Mouse (Mus musculus) spleen, adult 2 months (tissue): ENCODE measurements at regions not wholly inside any gene's neighbourhood (a gene's known extent, or its start where the extent isn't known, plus 50 kb on each side); places are given as distances from the start of the nearest gene placed in this dataset.

Source experiments
- DNase-seq, 2 experiments: peaks; one replicate each; pipeline versions ENCODE4 v3.0.0 to v3.0.0-alpha.2; 2012 to 2021; ENCODE audit warnings: low spot score in 2 of 2, low read depth in 1 of 2
- H3K27ac ChIP-seq: fragments of 200-500 bp; 2 replicates; pipeline ENCODE4 v1.5.1; 2012; ENCODE audit warnings: low read length, inconsistent platforms; ENCODE audit not compliant: insufficient read depth
- H3K27me3 ChIP-seq: fragments of 200-500 bp; 2 replicates; pipeline ENCODE4 v1.6.1; 2012; ENCODE audit warnings: mild to moderate bottlenecking, moderate library complexity, low read length, inconsistent platforms; ENCODE audit not compliant: control insufficient read depth, insufficient read depth
- H3K36me3 ChIP-seq: fragments of 200-500 bp; 2 replicates; pipeline ENCODE4 v1.6.1; 2012; ENCODE audit warnings: mild to moderate bottlenecking, low read length, inconsistent platforms; ENCODE audit not compliant: control insufficient read depth, insufficient read depth
- H3K4me1 ChIP-seq: fragments of 200-500 bp; 2 replicates; pipeline ENCODE4 v1.6.1; 2011; ENCODE audit warnings: inconsistent platforms; ENCODE audit not compliant: control insufficient read depth, insufficient read depth, insufficient read length
- H3K4me3 ChIP-seq: fragments of 200-500 bp; 2 replicates; pipeline ENCODE4 v1.5.1; 2011; ENCODE audit warnings: mild to moderate bottlenecking, inconsistent platforms; ENCODE audit not compliant: insufficient read depth, insufficient read length; ENCODE audit errors: extremely low read depth
- CTCF ChIP-seq: fragments of 200-500 bp; IDR thresholded peaks from 2 replicates; pipeline ENCODE4 v1.5.1; 2011; ENCODE audit warnings: mild to moderate bottlenecking, inconsistent platforms; ENCODE audit not compliant: insufficient read depth, insufficient read length, insufficient replicate concordance; ENCODE audit errors: extremely low read depth
- POLR2A ChIP-seq: fragments of 200-500 bp; IDR thresholded peaks from 2 replicates; pipeline ENCODE4 v1.6.1; 2011; ENCODE audit warnings: low read depth, low read length, inconsistent platforms
- WGBS: fragments of 180-500 bp; shearing (Covaris S2); methylation state at CpG from one replicate; pipeline ENCODE4 v1.1.7; 2018; 5-methylcytosine and 5-hydroxymethylcytosine counted together

DNA sequence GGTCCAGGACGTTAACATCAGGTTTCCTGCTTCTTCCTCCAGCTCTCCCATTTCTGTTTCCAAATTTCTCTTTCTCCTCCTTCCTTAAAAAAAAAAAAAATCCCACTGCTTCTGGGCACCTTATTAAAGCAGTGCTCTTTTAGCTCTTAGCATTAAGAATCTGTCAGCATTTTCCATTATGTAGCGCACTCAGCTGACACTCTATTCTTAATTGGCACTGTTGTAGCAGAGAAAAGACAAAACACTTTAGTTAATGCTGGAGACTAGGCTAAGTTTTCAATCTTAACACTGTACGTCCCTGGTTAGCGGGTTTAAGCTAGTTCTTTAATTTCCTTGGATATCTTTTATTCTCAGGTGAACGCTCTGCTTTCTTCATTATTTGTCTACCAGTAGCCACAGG, 236.8 kb upstream of the Igfbp7 start:
- WGBS, result 91% methylated on average over 5 of the region's 5 CpGs
- TF ChIP-seq CTCF (no peak), POLR2A (no peak)
- no peaks in the 10 kb centered on the region for H3K4me1 ChIP-seq
- no peaks in the 10 kb centered on the region for H3K36me3 ChIP-seq
- H3K4me3 ChIP-seq, result no peak overlapping the region
- H3K27ac ChIP-seq, result no peak overlapping the region
- no peaks in the 10 kb centered on the region for H3K27me3 ChIP-seq
- no peak for DNase-seq

- no peak for TF ChIP-seq CTCF
- H3K27ac ChIP-seq, result no peak overlapping the region
- no peak for DNase-seq
- H3K4me3 ChIP-seq, result no peak overlapping the region
- WGBS, result 87% methylated on average over 4 of the region's 4 CpGs
- H3K27me3 ChIP-seq, result no peaks in the 10 kb centered on the region
- H3K36me3 ChIP-seq, result no peaks in the 10 kb centered on the region
- H3K4me1 ChIP-seq, result no peaks in the 10 kb centered on the region
Measured at GRCm38 (mm10) chr5:77620402-77620801, 212.6 kb upstream of the Igfbp7 start.

- Histone ChIP-seq H3K4me1 (no peaks in the 10 kb centered on the region), H3K36me3 (no peaks in the 10 kb centered on the region), H3K27ac (no peak overlapping the region), H3K4me3 (no peak overlapping the region), H3K27me3 (no peaks in the 10 kb centered on the region)
- WGBS, result 90% methylated on average over 6 of the region's 6 CpGs
- DNase-seq, result no peak
- TF ChIP-seq CTCF, result no peak
- no peak for TF ChIP-seq POLR2A
Measured at GRCm38 (mm10) chr5:77610496-77610895, 202.7 kb upstream of the Igfbp7 start.

DNA sequence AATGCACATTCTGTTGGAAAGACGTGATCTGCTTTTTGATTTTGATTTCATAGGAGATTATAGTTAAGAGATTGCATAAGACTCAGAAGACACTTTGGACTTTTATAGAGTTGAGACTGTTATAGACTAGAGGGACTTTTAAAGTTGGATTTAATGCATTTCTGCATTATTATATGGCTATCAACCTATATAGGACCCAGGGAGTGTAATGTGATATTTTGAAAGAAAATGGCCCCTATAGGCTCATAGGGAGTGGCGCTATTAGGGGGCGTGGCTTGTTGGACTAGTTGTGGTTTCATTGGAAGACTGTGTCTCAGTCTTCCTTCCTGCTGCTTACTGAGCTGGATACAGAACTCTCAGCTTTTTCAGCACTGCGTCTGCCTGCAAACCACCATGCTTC, 186.9 kb upstream of the Igfbp7 start:
- no peak overlapping the region for H3K4me3 ChIP-seq
- WGBS, result 86% methylated on average over 4 of the region's 4 CpGs
- H3K36me3 ChIP-seq, result no peaks in the 10 kb centered on the region
- no peak for DNase-seq
- no peaks in the 10 kb centered on the region for H3K4me1 ChIP-seq
- TF ChIP-seq CTCF (no peak), POLR2A (no peak)
- no peak overlapping the region for H3K27ac ChIP-seq
- no peaks in the 10 kb centered on the region for H3K27me3 ChIP-seq

GRCm38 (mm10) chr5:77589252-77589651, 181.4 kb upstream of the Igfbp7 start:
- Histone ChIP-seq H3K4me3 (no peak overlapping the region), H3K27ac (no peak overlapping the region), H3K36me3 (no peaks in the 10 kb centered on the region), H3K27me3 (no peaks in the 10 kb centered on the region), H3K4me1 (no peaks in the 10 kb centered on the region)
- no peak for DNase-seq
- WGBS, result 87% methylated on average over 3 of the region's 3 CpGs
- TF ChIP-seq CTCF (no peak), POLR2A (no peak)

DNA sequence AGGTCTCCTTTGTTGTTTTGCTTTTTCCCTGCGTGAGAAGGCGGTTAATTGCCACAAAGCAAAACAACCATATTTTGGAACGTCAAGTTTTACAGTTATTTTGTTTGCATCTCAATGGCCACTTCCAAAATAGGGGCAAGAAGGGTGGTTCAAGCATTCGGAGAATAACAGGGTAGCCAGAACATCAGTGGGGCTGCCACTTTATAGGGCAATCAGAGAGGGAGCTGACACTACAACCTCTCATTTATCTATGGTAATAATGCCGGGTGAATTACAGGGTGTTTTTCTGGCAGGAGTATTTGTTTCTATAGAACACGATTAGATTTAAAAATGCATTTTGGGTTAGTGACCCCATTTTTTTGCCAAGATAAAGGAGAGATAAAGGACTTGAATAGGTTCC, 173.9 kb upstream of the Igfbp7 start:
- H3K4me1 ChIP-seq, result no peaks in the 10 kb centered on the region
- DNase-seq, result no peak
- WGBS, result 73% methylated on average over 6 of the region's 6 CpGs
- no peaks in the 10 kb centered on the region for H3K27me3 ChIP-seq
- no peak overlapping the region for H3K4me3 ChIP-seq
- no peak overlapping the region for H3K27ac ChIP-seq
- TF ChIP-seq CTCF, result no peak
- no peak for TF ChIP-seq POLR2A
- H3K36me3 ChIP-seq, result no peaks in the 10 kb centered on the region

GRCm38 (mm10) chr5:77581106-77581638, 173.3 kb upstream of the Igfbp7 start:
- 64% methylated on average over 6 of the region's 6 CpGs for WGBS
- no peak for DNase-seq
- H3K4me1 ChIP-seq, result no peaks in the 10 kb centered on the region
- no peaks in the 10 kb centered on the region for H3K36me3 ChIP-seq
- TF ChIP-seq CTCF (no peak), POLR2A (no peak)
- no peak overlapping the region for H3K27ac ChIP-seq
- H3K4me3 ChIP-seq, result no peak overlapping the region
- no peaks in the 10 kb centered on the region for H3K27me3 ChIP-seq
